Mouse (Mus musculus) ES-Bruce4 (cell line): ENCODE results near the gene Rmdn2.

Experiments used
- CTCF ChIP-seq: IDR thresholded peaks from one replicate; pipeline ENCODE4 v1.8.1; 2011; ENCODE audit warnings: low read depth, low read length
- POLR2A ChIP-seq: IDR thresholded peaks from one replicate; pipeline ENCODE4 v1.8.1; 2011; ENCODE audit warnings: low read length; ENCODE audit not compliant: insufficient read depth

DNA sequence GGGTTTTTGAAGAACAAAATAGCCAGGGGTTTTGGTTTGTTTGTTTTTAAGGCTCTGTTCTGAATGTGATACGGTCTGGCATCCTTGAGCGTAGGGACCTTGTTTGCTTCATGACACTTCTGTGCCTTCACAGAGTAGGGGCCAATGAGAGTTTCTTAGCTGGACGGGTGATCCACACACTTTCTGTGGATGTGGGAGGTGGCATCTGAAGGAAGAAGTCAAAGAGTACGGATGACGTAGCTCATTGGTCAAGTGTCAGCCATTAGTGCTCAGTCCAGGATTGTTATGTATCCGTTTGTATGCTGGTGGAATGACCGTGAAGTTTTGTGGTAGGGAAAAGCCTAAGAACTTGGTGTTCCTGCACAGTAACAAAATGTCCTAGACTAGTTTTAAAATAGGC lies 10.9 kb downstream of the Rmdn2 start:
- TF ChIP-seq CTCF = no peak
- no peak for TF ChIP-seq POLR2A
